Mouse (Mus musculus) retina, postnatal 7 days (tissue): ENCODE results near the gene Speg.
A peak's percentile ranks its signal among the peaks of the same experiment; 100 is the strongest.

Experiments
- DNase-seq: peaks from one replicate; pipeline ENCODE4 v3.0.0-alpha.2; 2012; ENCODE audit warnings: low read depth, low spot score

Speg gene

DNA sequence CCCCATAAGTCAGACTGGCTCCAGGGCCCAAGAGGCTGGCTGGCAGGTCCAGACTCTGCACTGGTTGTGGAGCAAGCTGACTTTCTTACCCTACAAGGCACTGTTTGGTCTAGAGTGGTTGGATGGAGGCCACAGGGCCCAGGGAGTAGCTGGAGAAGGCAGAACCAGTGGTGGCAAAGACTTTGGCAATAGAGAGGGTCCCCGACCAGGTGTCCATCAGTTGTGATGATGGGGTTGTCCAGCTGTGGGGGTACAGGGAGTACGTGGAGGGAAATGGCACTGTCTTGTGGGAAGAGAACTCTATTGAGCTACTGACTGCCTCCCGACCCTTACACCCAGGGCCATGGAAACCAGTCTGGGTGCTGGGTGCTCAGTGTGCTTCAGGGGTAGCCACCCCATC, 18.7 kb downstream of the Speg start:
- DNase-seq, result no peak

DNA sequence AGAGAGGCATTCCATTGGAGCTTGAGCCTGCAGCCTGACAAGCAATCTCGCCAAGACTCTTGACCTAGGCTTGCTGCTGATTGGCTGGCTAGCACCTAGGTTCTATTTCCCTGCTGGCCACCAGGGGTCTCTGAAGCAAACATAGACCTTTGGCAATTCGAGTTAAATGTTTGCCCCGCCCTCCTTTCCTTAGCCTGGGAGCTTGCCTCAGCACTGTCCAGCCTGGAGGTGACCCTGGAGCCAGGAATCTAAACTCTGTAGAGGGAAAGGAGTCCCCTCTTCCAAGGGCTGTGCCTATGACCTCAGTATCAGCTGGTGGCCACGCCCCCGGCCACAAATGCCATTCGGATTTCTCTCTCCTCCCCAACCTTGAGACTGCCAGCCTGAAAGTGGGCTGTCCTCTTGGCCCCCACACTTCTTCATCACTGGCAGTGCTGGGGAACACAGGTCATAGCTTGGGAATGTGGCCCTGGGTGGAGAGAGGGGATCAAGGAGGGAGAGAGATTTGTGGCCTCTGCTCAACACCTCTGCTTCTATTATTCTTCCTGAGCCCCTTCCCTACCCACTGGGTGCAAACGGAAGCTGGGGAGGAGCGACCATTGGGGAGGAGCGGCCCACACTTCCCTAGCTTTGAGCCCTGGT, 23.8 kb downstream of the Speg start:
- peak; percentile 65 for DNase-seq

GRCm38 (mm10) chr1:75399755-75400492, 24.8 kb downstream of the Speg start:
- peak; percentile 67 for DNase-seq

DNA sequence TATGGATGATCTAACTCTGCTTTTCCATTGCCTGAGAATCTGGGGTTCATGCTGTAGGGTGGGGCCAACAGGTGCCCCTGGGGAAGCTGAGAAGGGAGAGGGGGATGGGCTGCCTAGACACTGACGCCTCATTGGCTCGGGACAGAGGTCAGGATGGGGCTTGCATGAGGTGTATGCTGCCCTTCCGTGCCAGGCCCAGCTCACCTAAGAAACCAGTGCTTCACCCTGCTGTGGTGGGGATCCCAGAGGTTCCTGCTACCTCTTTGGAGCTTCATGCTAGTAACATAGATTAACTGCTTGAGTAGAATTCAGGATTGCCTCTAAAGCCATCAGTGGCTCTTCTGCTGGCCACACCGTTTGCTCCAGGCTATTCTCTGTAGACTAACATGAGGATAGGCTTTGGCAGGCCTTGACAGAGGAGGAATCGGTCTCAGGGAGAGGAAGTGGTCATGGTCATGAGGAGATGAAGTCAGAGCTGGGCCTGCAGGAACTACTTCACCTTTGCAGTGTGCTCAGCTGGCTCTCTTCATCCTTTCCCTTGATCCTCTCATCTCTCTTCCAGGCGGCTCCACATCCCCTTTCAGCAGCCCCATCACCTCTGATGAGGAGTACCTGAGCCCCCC, 25.5 kb downstream of the Speg start:
- DNase-seq, result no peak

DNA sequence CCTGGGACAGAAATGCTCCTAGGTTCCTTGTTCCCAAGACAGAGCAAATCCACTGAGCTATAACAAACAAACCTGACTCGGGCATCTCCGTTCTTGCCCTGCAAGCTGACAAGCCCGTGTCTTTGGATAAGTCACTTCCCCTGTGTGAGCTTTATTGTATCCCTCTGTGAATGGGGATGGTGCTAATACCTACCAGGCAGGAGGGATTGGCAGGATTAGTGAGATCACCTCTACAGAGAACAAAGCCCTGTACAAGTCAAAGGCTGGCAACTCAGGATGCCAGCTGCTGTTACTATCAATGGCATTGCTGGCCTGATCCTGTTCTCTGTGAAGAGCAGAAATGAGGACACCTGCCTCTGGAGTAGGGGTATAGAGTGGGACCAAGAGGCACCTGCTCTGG, 30.4 kb downstream of the Speg start:
- DNase-seq, result no peak

DNA sequence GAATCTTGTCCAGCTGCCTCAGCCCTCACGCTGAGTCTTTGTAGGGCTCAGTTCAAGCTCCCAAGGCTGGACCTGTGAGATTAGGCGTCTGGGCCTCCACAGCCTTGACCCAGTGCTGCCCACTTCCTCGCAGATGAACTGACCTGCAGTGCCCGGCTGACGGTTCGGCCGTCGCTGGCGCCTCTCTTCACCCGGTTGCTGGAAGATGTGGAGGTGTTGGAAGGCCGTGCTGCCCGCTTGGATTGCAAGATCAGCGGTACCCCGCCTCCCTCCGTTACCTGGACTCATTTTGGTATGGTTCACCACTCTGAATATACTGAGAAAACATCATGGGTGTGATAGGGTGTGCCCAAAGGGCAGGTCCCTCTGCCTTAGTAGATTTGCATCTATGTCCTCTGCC, 31.1 kb downstream of the Speg start:
- DNase-seq, result no peak

GRCm38 (mm10) chr1:75407056-75407455, 32.0 kb downstream of the Speg start:
- no peak for DNase-seq

- DNase-seq, result no peak
These were observed 33.1 kb downstream of the Speg start for GRCm38 (mm10) chr1:75408210-75408609.

DNA sequence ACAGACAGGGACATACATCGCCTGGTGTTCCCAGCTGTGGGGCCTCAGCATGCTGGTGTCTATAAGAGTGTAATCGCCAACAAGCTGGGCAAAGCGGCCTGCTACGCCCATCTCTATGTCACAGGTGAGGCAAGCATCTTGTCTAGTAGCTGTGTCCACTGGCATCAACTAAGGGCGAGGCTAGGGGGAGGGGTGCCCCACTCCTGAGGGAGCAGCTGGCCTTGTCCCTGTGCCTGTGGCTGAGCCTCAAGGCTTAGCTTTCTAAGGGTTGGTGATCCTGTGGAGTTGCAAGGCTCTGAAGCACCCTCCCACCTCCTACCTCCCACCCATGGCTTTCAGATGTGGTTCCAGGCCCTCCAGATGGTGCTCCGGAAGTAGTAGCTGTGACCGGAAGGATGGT, 34.9 kb downstream of the Speg start:
- DNase-seq, result no peak

- DNase-seq, result no peak
These were observed 37.1 kb downstream of the Speg start for GRCm38 (mm10) chr1:75412196-75412595.

- no peak for DNase-seq
These were observed 38.7 kb downstream of the Speg start for GRCm38 (mm10) chr1:75413749-75414148.

GRCm38 (mm10) chr1:75421794-75422193, 46.7 kb downstream of the Speg start:
- DNase-seq, result no peak

- no peak for DNase-seq
These were observed 47.2 kb downstream of the Speg start for GRCm38 (mm10) chr1:75422216-75422822.

GRCm38 (mm10) chr1:75422823-75423471, 47.9 kb downstream of the Speg start:
- DNase-seq, result no peak

- DNase-seq, result no peak
These were observed 48.8 kb downstream of the Speg start for GRCm38 (mm10) chr1:75423780-75424390.

GRCm38 (mm10) chr1:75425796-75426471, 50.8 kb downstream of the Speg start:
- DNase-seq, result no peak

DNA sequence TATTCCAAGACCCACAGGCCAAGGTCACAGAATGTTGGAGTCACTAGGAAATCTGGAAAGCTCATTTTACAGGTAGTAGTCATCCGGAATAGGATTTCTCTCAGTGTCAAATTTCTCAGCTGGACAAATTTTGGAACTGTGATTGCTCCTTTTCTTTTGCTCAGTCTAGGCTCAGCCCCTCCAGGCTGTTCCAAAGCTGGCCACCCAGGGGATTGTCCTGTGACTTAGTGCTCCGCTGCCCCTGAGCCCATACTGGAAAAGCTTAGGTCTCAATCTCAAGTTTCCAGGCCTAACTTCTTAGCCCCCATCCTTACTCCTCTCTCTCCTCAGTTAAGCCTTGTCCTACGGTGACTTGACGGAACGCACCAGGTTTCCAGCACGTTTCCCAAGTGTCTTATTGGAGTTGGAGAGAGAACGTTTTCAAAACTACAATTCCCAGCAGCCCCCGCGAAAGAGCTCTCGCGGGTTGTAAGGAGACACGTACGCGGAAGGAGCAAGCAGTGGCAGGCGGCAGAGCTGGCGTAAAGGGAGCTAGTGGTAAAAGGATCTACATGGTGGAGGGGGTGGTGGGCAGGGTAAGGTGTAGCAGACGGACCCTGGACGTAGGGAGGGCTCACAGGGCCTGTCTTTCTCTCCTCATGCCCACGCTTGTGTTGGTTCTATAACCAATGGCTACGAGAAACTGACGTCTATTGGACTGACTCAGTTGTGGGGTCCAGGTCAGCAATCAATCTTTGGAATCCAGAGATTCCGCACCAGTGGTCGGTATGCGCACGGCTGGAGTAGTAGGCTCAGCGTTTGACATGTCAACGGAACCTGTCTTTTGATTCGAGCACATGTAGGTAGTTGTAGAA, 60.6 kb downstream of the Speg start, which contains the start of gene Gmppa:
Gmppa (plus strand) TSS at position 456 of the 854 bp plus-strand sequence.
- no peak for DNase-seq

GRCm38 (mm10) chr1:75438782-75439181, 63.7 kb downstream of the Speg start:
- DNase-seq, result no peak

DNA sequence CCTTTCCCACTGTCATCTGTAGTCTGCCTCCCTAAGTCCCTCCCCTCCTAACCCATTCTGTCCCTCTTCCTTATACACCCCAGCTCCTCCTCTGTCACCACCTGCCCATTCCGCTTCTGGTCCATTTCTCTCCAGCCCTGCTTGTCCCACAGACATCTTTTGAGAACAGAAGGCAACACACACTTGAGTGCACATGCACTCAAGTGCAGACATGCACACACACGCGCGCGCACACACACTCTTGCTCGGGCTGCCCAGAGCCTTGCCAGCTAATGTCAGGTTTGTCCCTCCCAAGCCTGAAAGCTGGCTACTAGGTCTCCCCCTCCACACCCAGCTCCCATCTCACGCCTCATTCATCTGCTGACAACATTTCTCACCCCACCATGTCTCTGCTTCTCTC, 65.6 kb downstream of the Speg start:
- no peak for DNase-seq

GRCm38 (mm10) chr1:75441471-75441996, 66.4 kb downstream of the Speg start:
- DNase-seq, result no peak
